Comparison of ENCODE assay signal across 8 mouse cellular contexts in genomic region chr1:131181642-131182527, GRCm38 (mm10). TPM values are rescaled to one million over a fixed set of nuclear protein-coding genes. Genes with fewer than 3 reads are reported as not detected.
DNase-seq lines count a peak whose midpoint lies in the region; ATAC-seq and TF ChIP-seq lines count a peak whose summit lies in the region.

No protein-coding gene starts in this region.

- no peaks in the 10 kb centered on the region for H3K9me3 ChIP-seq in embryonic facial prominence, embryonic 10.5 days
- H3K9me3 ChIP-seq in liver, embryonic 12.5 days (replicated peaks) = no peaks in the 10 kb centered on the region
- no peaks in the 10 kb centered on the region for H3K9me3 ChIP-seq in neural tube, embryonic 11.5 days (ENCODE audit: control insufficient read depth, low read length)
- H3K9me3 ChIP-seq in stomach, embryonic 16.5 days (replicated peaks; ENCODE audit: control insufficient read depth, low read length) = no peaks in the 10 kb centered on the region

- intact Hi-C loops in heart, adult 2 months (cut with DNase I) = loop anchor here (1.0 to 2.0 kb wide), 2 partner anchors 64 to 89 kb away; no protein-coding TSS in a partner anchor

- peaks cover 5% of the 10 kb centered on the region for H3K4me1 ChIP-seq in embryonic facial prominence, embryonic 10.5 days
- H3K4me1 ChIP-seq in heart, adult 2 months (ENCODE audit: control insufficient read depth, insufficient read depth, low read length) = peaks cover 3% of the 10 kb centered on the region
- 0 out of 2 replicates have a peak, but pooled peaks cover 3% of the 10 kb centered on the region for H3K4me1 ChIP-seq in liver, embryonic 12.5 days
- H3K4me1 ChIP-seq in neural tube, embryonic 11.5 days (ENCODE audit: control insufficient read depth, insufficient read depth, low read length) = no peaks in the 10 kb centered on the region
- peaks cover 20% of the 10 kb centered on the region for H3K4me1 ChIP-seq in stomach, embryonic 16.5 days (ENCODE audit: control insufficient read depth, insufficient read depth, low read length)

- DNase-seq in adrenal gland, postnatal 25 days = peak; percentile 85
- peak; percentile 82 for DNase-seq in embryonic facial prominence, embryonic 10.5 days (ENCODE audit: low spot score)
- DNase-seq in heart, adult 2 months = peak; percentile 79 to 83
- peak; percentile 89 for DNase-seq in kidney, postnatal 10 days
- DNase-seq in neural tube, embryonic 11.5 days (ENCODE audit: low spot score) = peak; percentile 81

- no peak overlapping the region for H3K4me2 ChIP-seq in liver, embryonic 12.5 days
- no peak overlapping the region for H3K4me2 ChIP-seq in neural tube, embryonic 11.5 days (ENCODE audit: low read depth)
- H3K4me2 ChIP-seq in stomach, embryonic 16.5 days (ENCODE audit: low read depth, low read length) = no peak overlapping the region

- TF ChIP-seq CTCF in C2C12 (IDR thresholded peaks at IDR 0.05; ENCODE audit: control insufficient read depth, insufficient read depth, insufficient read length) = peak; percentile 83
- TF ChIP-seq CTCF in heart, adult 2 months (IDR thresholded peaks at IDR 0.05) = peak; percentile 98

- no peaks in the 10 kb centered on the region for H3K79me3 ChIP-seq in C2C12 (ENCODE audit: low read depth)

- H3K27me3 ChIP-seq in C2C12 (ENCODE audit: control insufficient read depth, insufficient read depth, insufficient read length) = no peaks in the 10 kb centered on the region
- no peaks in the 10 kb centered on the region for H3K27me3 ChIP-seq in embryonic facial prominence, embryonic 10.5 days (replicated peaks; ENCODE audit: low read depth, poor library complexity, severe bottlenecking)
- no peaks in the 10 kb centered on the region for H3K27me3 ChIP-seq in heart, adult 2 months (ENCODE audit: control insufficient read depth, insufficient read depth, low read length)
- H3K27me3 ChIP-seq in liver, embryonic 12.5 days (replicated peaks) = no peaks in the 10 kb centered on the region
- H3K27me3 ChIP-seq in neural tube, embryonic 11.5 days (ENCODE audit: control insufficient read depth, insufficient read depth, low read length) = no peaks in the 10 kb centered on the region
- H3K27me3 ChIP-seq in stomach, embryonic 16.5 days (ENCODE audit: control insufficient read depth, insufficient read depth, low read length) = no peaks in the 10 kb centered on the region

- no peak overlapping the region for H3K27ac ChIP-seq in embryonic facial prominence, embryonic 10.5 days (replicated peaks)
- no peak overlapping the region for H3K27ac ChIP-seq in heart, adult 2 months
- H3K27ac ChIP-seq in liver, embryonic 12.5 days = no peak overlapping the region
- no peak overlapping the region for H3K27ac ChIP-seq in neural tube, embryonic 11.5 days (ENCODE audit: low read depth, low read length)
- H3K27ac ChIP-seq in stomach, embryonic 16.5 days (ENCODE audit: low read length) = peak overlapping the region; percentile 76; the same call in 1 of the 2 replicates

- H3ac ChIP-seq in C2C12 (ENCODE audit: control insufficient read depth, insufficient read length, low read depth) = no peak overlapping the region

- H3K4me3 ChIP-seq in C2C12 (ENCODE audit: insufficient read depth, poor library complexity, severe bottlenecking) = no peak overlapping the region
- H3K4me3 ChIP-seq in embryonic facial prominence, embryonic 10.5 days = no peak overlapping the region
- H3K4me3 ChIP-seq in heart, adult 2 months = no peak overlapping the region
- no peak overlapping the region for H3K4me3 ChIP-seq in liver, embryonic 12.5 days
- H3K4me3 ChIP-seq in neural tube, embryonic 11.5 days (ENCODE audit: low read depth, low read length) = no peak overlapping the region
- H3K4me3 ChIP-seq in stomach, embryonic 16.5 days (replicated peaks; ENCODE audit: low read length) = no peak overlapping the region

- ATAC-seq in liver, embryonic 12.5 days = peak; percentile 37; the same call in 1 of the 2 replicates
- ATAC-seq in neural tube, embryonic 11.5 days (ENCODE audit: insufficient read depth, low FRiP score, low TSS enrichment) = peak; percentile 52; the same call in 1 of the 2 replicates
- ATAC-seq in stomach, embryonic 16.5 days (ENCODE audit: insufficient read depth, low FRiP score) = no peak

- TF ChIP-seq POLR2A in heart, adult 2 months (IDR thresholded peaks at IDR 0.05; ENCODE audit: insufficient read depth, low read depth, low read length) = no peak

- H3K79me2 ChIP-seq in C2C12 (ENCODE audit: control insufficient read depth, insufficient read depth) = no peaks in the 10 kb centered on the region
- no peaks in the 10 kb centered on the region for H3K79me2 ChIP-seq in heart, adult 2 months (replicated peaks; ENCODE audit: control insufficient read depth, insufficient read depth, low read length)

- H3K36me3 ChIP-seq in C2C12 (ENCODE audit: control insufficient read depth, insufficient read depth) = no peaks in the 10 kb centered on the region
- peaks cover 35% of the 10 kb centered on the region for H3K36me3 ChIP-seq in embryonic facial prominence, embryonic 10.5 days (replicated peaks)
- H3K36me3 ChIP-seq in heart, adult 2 months (ENCODE audit: control insufficient read depth, insufficient read depth, low read length) = no peaks in the 10 kb centered on the region
- H3K36me3 ChIP-seq in liver, embryonic 12.5 days = peaks cover 29% of the 10 kb centered on the region
- no peaks in the 10 kb centered on the region; the same call in 1 of the 2 replicates for H3K36me3 ChIP-seq in neural tube, embryonic 11.5 days (ENCODE audit: control insufficient read depth, insufficient read depth, low read length)
- no peaks in the 10 kb centered on the region for H3K36me3 ChIP-seq in stomach, embryonic 16.5 days (ENCODE audit: control insufficient read depth, insufficient read depth, low read length)

- TF ChIP-seq EP300 in heart, adult 2 months (IDR thresholded peaks at IDR 0.05; ENCODE audit: insufficient read depth, low read depth, low read length) = peak; percentile 58; the same call in 1 of the 2 replicates

- 70% methylated on average over 9 of the region's 9 CpGs for WGBS in embryonic facial prominence, embryonic 10.5 days
- WGBS in heart, adult 2 months = 58% methylated on average over 9 of the region's 9 CpGs
- 54% methylated on average over 9 of the region's 9 CpGs for WGBS in liver, embryonic 12.5 days (ENCODE audit: insufficient replicate concordance)
- 75% methylated on average over 9 of the region's 9 CpGs for WGBS in neural tube, embryonic 11.5 days
- WGBS in stomach, embryonic 16.5 days = 61% methylated on average over 9 of the region's 9 CpGs

- H3K9ac ChIP-seq in heart, adult 2 months (ENCODE audit: low read depth, low read length) = no peak overlapping the region
- H3K9ac ChIP-seq in liver, embryonic 12.5 days = no peak overlapping the region
- no peak overlapping the region for H3K9ac ChIP-seq in neural tube, embryonic 11.5 days (ENCODE audit: low read length)
- no peak overlapping the region for H3K9ac ChIP-seq in stomach, embryonic 16.5 days (ENCODE audit: low read length)

TF ChIP-seq in C2C12, 6 proteins besides CTCF, POLR2A, EP300 and RAD21:
- TF ChIP-seq USF1 (IDR thresholded peaks at IDR 0.05; ENCODE audit: low read depth) (no peak), CEBPB (IDR thresholded peaks at IDR 0.05; ENCODE audit: low read depth) (no peak), FOSL1 (IDR thresholded peaks at IDR 0.05; ENCODE audit: insufficient read depth, low read length, poor library complexity, severe bottlenecking) (no peak), MYOD1 (IDR thresholded peaks at IDR 0.05; ENCODE audit: control insufficient read depth, insufficient read length, low read depth) (no peak), MYOG (IDR thresholded peaks at IDR 0.05; ENCODE audit: control insufficient read depth, extremely low read depth, insufficient read length) (no peak)

RNA-seq across cellular contexts. Expression of gene Eif2d, which starts 28.9 kb away (rescaled TPM):
- 33.3 TPM for polyA plus RNA-seq in C2C12 (2012; fragmentation: generic; extraction: Trizol)
- total RNA-seq in adrenal gland, postnatal 25 days (2021) = 46.7 and 48.9 TPM in 2 replicates
- polyA plus RNA-seq in embryonic facial prominence, embryonic 10.5 days (2016; fragmentation: Nextera tagmentation; extraction: Ambion mirVana) = 66.9 and 70.3 TPM in 2 replicates
- 10 to 100 TPM; 34.7 to 37.1 TPM for total RNA-seq in heart, adult 2 months (2021)
- 25.8 and 35.3 TPM in 2 replicates for polyA plus RNA-seq in heart, adult 2 months (2012; rRNA removed)
- polyA plus RNA-seq in liver, embryonic 12.5 days (2016; fragmentation: Nextera tagmentation; extraction: Ambion mirVana) = 42.2 and 42.6 TPM in 2 replicates
- 55.0 and 58.5 TPM in 2 replicates for polyA plus RNA-seq in neural tube, embryonic 11.5 days (2014; fragmentation: Nextera tagmentation; extraction: Ambion mirVana)
- polyA plus RNA-seq in stomach, embryonic 16.5 days (2015; fragmentation: Nextera tagmentation; extraction: Ambion mirVana) = 62.1 and 64.0 TPM in 2 replicates

RNA-seq across cellular contexts. Expression of gene Dyrk3, which starts 43.7 kb away (rescaled TPM):
- polyA plus RNA-seq in C2C12 (2012; fragmentation: generic; extraction: Trizol) = 5.0 TPM
- 4.9 and 5.4 TPM in 2 replicates for total RNA-seq in adrenal gland, postnatal 25 days (2021)
- polyA plus RNA-seq in embryonic facial prominence, embryonic 10.5 days (2016; fragmentation: Nextera tagmentation; extraction: Ambion mirVana) = 8.7 and 9.7 TPM in 2 replicates
- total RNA-seq in heart, adult 2 months (2021) = under 1 TPM; 0.48 to 0.70 TPM
- 0.16 and 0.32 TPM in 2 replicates for polyA plus RNA-seq in heart, adult 2 months (2012; rRNA removed)
- 17.6 and 17.7 TPM in 2 replicates for polyA plus RNA-seq in liver, embryonic 12.5 days (2016; fragmentation: Nextera tagmentation; extraction: Ambion mirVana)
- 10.4 and 11.3 TPM in 2 replicates for polyA plus RNA-seq in neural tube, embryonic 11.5 days (2014; fragmentation: Nextera tagmentation; extraction: Ambion mirVana)
- polyA plus RNA-seq in stomach, embryonic 16.5 days (2015; fragmentation: Nextera tagmentation; extraction: Ambion mirVana) = 2.9 and 3.4 TPM in 2 replicates
